Mouse (Mus musculus): ENCODE results near the gene Hoxd12.

GRCm38 (mm10) chr2:74679596-74679971 lies 4.8 kb downstream of the Hoxd12 start:
- no peak for TF ChIP-seq CTCF (IDR thresholded peaks at IDR 0.05; ENCODE audit: low read depth)
- no peak for TF ChIP-seq EP300 (IDR thresholded peaks at IDR 0.05; ENCODE audit: low read depth)
